Mouse (Mus musculus) neural tube, embryonic 14.5 days (tissue): Measurements from ENCODE around the gene Zfp318. TPM values are rescaled to one million over a fixed set of nuclear protein-coding genes. Genes with fewer than 3 reads are reported as not detected.
A peak's percentile ranks its signal among the peaks of the same experiment; 100 is the strongest.

ENCODE experiments used
- ATAC-seq: fragments of 200-750 bp; cut with Nextera tagmentation; 2 replicates; pipeline ENCODE4 v1.8.0; 2017; ENCODE audit warnings: low read depth, mild to moderate bottlenecking, moderate TSS enrichment, moderate library complexity
- H3K27ac ChIP-seq: fragments of 300-500 bp; sonication (generic); 2 replicates; pipeline ENCODE4 v1.5.1; 2014; ENCODE audit warnings: low read depth, mild to moderate bottlenecking, control low read depth, low read length, moderate library complexity, mixed read lengths
- H3K27me3 ChIP-seq: fragments of 300-500 bp; sonication (generic); 2 replicates; pipeline ENCODE4 v1.6.1; 2014; ENCODE audit warnings: low read length; ENCODE audit not compliant: control insufficient read depth, insufficient read depth
- H3K36me3 ChIP-seq: fragments of 300-500 bp; sonication (generic); 2 replicates; pipeline ENCODE4 v1.6.1; 2014; ENCODE audit warnings: low read length, mixed read lengths; ENCODE audit not compliant: control insufficient read depth, insufficient read depth
- H3K4me1 ChIP-seq: fragments of 300-500 bp; sonication (generic); 2 replicates; pipeline ENCODE4 v1.6.1; 2014; ENCODE audit warnings: low read length; ENCODE audit not compliant: control insufficient read depth, insufficient read depth
- H3K4me2 ChIP-seq: fragments of 300-500 bp; sonication (generic); 2 replicates; pipeline ENCODE4 v1.6.1; 2014; ENCODE audit warnings: mild to moderate bottlenecking, low read depth, low read length, control low read depth
- H3K4me3 ChIP-seq: fragments of 300-500 bp; sonication (generic); 2 replicates; pipeline ENCODE4 v1.5.1; 2014; ENCODE audit warnings: low read depth, low read length, control low read depth, mixed read lengths
- H3K9ac ChIP-seq: fragments of 300-500 bp; sonication (generic); replicated peaks from 2 replicates; pipeline ENCODE4 v1.6.1; 2014; ENCODE audit warnings: low read depth, mild to moderate bottlenecking, control low read depth, low read length, mixed read lengths
- H3K9me3 ChIP-seq: fragments of 300-500 bp; sonication (generic); 2 replicates; pipeline ENCODE4 v1.6.1; 2016; ENCODE audit warnings: low read length; ENCODE audit not compliant: control insufficient read depth
- WGBS: fragments of 180-500 bp; shearing (Covaris S2); extraction: QIAGEN DNeasy Blood & Tissue Kit; methylation state at CpG from one replicate; pipeline ENCODE4 v1.1.7; 2014; 5-methylcytosine and 5-hydroxymethylcytosine counted together
- polyA plus RNA-seq: library from polyadenylated mRNA; unstranded; fragments of >200 nt; fragmentation: Nextera tagmentation; extraction: Ambion mirVana; gene quantifications from 2 replicates; pipeline ENCODE4 v1.2.1, GENCODE M21; 2014

Gene Zfp318
- polyA plus RNA-seq, 1 experiment from 2014 or later = 32.5 TPM

DNA sequence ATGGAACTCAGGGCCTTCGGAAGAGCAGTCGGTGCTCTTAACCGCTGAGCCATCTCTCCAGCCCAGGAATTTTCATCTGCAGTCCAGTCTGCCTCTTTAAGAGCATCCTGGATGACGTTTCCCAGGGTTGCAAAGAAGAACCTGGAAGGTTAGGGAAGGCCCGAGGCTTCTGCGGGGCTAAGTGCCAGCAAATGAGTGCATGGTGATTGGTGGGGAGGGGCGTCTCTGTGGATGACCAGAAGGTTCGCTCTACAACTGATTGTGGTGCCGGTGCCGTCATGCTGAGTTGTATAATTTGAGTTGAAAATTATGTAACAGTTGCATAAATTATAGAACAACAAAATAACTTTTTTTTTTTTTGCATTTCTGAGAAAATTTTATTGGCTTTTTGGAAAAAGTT is 55.6 kb downstream of the Zfp318 start:
- Histone ChIP-seq H3K9me3 (no peaks in the 10 kb centered on the region), H3K36me3 (no peaks in the 10 kb centered on the region), H3K27ac (no peak overlapping the region), H3K4me1 (no peaks in the 10 kb centered on the region), H3K9ac (no peak overlapping the region), H3K4me3 (no peak overlapping the region), H3K27me3 (0 out of 2 replicates have a peak, but pooled peaks cover 4% of the 10 kb centered on the region), H3K4me2 (no peak overlapping the region)
- ATAC-seq = no peak
- WGBS = 92% methylated on average over 10 of the region's 10 CpGs

DNA sequence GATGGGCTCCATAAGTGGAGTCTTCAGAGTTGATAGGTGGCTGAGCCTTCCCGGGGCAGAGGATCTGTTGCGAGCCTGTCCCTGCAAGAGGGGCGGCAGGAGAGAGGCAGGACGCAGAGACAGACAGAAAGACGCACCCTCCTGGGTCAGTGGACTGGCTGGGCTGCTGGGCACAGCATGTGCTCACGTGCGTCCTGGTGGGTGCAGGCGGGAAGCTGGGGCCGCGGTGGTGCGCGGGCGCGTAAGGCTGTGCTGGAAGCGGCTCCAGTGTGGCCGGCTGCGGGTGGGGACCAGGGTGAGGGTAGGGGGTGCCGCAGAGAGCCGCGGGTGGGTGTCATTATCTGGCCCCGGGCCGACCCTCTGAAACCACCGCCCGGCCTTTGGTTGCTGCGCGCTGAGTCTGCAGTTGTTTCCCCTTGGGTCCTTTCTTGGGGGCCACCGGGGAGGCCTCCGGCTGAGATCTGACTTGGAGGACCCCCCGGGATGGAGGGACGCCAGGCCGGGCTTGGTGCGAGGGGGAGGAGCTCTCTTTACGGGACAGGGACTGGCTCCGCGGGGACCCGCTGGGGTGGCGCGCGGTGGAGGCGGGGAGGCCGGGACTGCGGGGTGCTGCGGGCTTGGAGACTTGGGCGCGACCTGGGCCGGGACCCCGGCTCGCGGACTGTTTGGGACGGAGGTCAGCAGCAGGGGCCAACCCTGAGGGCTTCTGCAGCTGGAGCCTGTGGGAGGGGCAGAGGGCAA is 61.5 kb downstream of the Zfp318 start:
- H3K4me3 ChIP-seq = no peak overlapping the region
- no peaks in the 10 kb centered on the region for H3K4me1 ChIP-seq
- H3K9ac ChIP-seq = no peak overlapping the region
- H3K27me3 ChIP-seq = peaks cover 13% of the 10 kb centered on the region
- H3K27ac ChIP-seq = no peak overlapping the region
- peaks cover 5% of the 10 kb centered on the region; the same call in 1 of the 2 replicates for H3K36me3 ChIP-seq
- 5% methylated on average over 49 of the region's 50 CpGs for WGBS
- ATAC-seq = no peak
- H3K4me2 ChIP-seq = 0 out of 2 replicates have a peak overlapping the region, but pooled peaks have one; percentile 11
- no peaks in the 10 kb centered on the region for H3K9me3 ChIP-seq

DNA sequence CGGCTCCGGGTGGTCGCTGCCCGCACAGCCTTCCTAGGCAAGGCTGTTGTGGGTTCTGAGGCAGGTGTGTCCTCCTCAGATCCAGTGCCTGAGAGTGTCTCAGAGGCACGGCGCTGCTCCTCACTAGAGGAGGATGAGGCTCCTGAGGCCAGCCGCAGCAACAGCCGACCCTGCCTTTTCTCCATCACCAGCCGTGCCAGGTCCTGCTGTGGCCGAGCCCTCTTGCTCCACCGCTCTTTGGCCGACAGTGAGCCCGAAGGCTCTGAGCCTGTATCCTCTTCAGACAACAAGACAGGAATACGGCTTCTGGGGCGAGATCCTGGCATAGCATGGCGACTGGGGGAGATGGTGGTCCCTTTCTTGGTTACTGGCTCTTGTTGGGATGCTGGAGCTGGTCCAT is 62.7 kb downstream of the Zfp318 start:
- Histone ChIP-seq H3K27me3 (peaks cover 13% of the 10 kb centered on the region), H3K9ac (no peak overlapping the region), H3K36me3 (peaks cover 5% of the 10 kb centered on the region; the same call in 1 of the 2 replicates), H3K27ac (no peak overlapping the region), H3K4me1 (no peaks in the 10 kb centered on the region), H3K4me2 (no peak overlapping the region), H3K9me3 (no peaks in the 10 kb centered on the region), H3K4me3 (no peak overlapping the region)
- WGBS = 93% methylated on average over 16 of the region's 16 CpGs
- no peak for ATAC-seq

DNA sequence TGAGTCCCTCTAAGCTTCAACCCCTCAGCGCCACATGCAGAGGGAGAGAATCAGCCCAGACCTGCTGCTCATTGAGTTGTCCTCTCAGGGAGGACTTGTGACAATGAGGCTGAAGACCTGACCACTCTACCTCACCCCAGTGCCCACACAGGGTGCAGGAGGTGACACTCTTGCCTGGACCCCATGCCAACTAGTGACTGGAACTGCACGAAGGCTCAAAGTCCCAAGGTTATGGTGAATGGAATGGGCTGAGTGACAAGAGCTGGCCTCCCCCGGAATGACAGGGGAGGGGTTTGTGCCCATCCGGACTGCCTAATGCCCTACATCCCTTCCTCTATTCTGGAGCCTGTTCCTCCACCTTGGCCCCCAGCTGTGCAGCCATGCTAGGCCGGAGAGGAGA is 69.2 kb downstream of the Zfp318 start:
- Histone ChIP-seq H3K4me1 (peaks cover 31% of the 10 kb centered on the region), H3K36me3 (no peaks in the 10 kb centered on the region), H3K4me3 (no peak overlapping the region), H3K9ac (no peak overlapping the region), H3K9me3 (no peaks in the 10 kb centered on the region), H3K27ac (no peak overlapping the region), H3K27me3 (no peaks in the 10 kb centered on the region), H3K4me2 (no peak overlapping the region)
- WGBS = 32% methylated on average over 5 of the region's 5 CpGs
- ATAC-seq = no peak

DNA sequence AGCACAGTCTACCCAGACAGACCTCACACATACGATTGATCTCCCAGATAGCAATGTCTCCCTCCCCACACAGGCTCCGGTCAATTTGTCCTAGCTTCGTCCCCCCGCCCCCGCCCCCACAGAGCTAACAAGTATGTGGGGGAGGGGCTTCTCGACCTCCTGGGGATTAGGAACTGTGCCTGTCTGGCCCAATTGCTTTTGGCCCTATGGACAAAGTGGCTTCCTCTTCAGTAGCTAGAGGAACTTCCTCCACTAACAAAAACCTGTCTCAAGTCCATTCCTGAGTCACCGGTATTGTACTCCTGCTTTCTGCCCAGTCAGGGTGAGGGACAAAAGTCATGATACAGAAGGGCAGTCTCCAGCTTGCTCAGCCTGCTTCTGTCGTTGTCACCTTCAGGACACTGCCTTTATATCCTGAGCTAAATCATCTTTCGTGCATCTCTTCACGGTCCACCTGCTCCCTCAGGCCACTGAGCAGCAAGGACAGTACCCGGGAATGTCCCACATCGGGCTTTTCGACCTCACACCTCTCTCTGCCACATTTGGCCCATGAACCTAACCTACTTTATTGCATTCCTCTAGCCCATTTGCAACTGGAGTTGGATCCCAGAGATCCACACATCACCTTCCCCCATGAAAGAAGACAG is 69.9 kb downstream of the Zfp318 start:
- no peak overlapping the region for H3K9ac ChIP-seq
- no peaks in the 10 kb centered on the region for H3K9me3 ChIP-seq
- peak overlapping the region; percentile 1; the same call in 1 of the 2 replicates for H3K27ac ChIP-seq
- H3K4me1 ChIP-seq = peaks cover 31% of the 10 kb centered on the region
- H3K36me3 ChIP-seq = no peaks in the 10 kb centered on the region
- H3K27me3 ChIP-seq = no peaks in the 10 kb centered on the region
- no peak for ATAC-seq
- H3K4me3 ChIP-seq = no peak overlapping the region
- peak overlapping the region; percentile 51 for H3K4me2 ChIP-seq
- WGBS = 7% methylated on average over 13 of the region's 13 CpGs

DNA sequence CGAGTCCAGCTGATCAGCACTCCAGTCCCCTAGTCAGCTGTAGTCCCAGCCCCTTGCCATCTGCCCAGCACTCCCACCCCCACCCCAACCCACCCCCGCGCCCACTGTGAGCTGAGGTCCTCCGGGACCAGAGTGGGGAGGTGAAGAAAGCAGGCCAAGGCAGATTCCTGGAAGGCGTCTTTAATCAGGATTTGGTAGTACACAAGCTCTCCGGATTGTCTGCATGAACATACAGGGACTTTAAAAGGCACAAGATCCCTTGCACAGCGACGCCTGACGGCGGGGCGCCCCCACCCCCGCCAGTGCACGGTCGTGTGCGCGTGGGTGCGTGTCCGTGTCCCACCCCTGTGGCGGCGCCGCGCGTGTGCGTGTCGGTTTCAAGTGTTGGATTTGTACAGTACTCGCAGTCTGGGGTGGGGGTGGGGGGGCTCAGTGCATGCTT is 70.5 kb downstream of the Zfp318 start:
- peak; percentile 41; the same call in 1 of the 2 replicates for ATAC-seq
- Histone ChIP-seq H3K27me3 (no peaks in the 10 kb centered on the region), H3K4me2 (peak overlapping the region; percentile 51), H3K4me3 (peak overlapping the region; percentile 16; the same call in 1 of the 2 replicates), H3K4me1 (peaks cover 31% of the 10 kb centered on the region), H3K9ac (no peak overlapping the region), H3K27ac (peak overlapping the region; percentile 1; the same call in 1 of the 2 replicates), H3K9me3 (no peaks in the 10 kb centered on the region), H3K36me3 (no peaks in the 10 kb centered on the region)
- WGBS = under 1% methylated on average over 26 of the region's 26 CpGs

DNA sequence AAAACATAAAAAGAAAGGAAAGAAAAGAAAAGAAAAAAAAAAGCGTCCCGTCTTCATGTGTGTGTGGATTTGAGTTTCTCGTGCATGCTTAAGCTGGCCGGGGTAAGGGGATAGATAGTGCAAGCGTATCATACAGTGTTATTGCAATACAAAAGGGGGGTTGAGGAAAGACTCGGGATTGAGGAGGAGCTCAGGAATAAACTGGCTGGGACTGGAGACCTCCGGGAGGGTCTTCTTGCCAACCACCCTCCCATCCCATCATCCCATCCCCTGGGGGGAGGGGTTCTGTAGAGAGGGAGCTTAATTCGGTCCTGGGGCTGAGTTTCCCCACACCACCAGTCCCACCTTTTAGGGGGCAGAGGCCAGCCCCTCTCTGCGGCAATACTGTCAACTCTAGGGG is 71.0 kb downstream of the Zfp318 start:
- WGBS = 2% methylated on average over 9 of the region's 9 CpGs
- H3K9ac ChIP-seq = 0 out of 2 replicates have a peak overlapping the region, but pooled peaks have one; percentile 12
- ATAC-seq = no peak
- peak overlapping the region; percentile 16; the same call in 1 of the 2 replicates for H3K4me3 ChIP-seq
- no peaks in the 10 kb centered on the region for H3K27me3 ChIP-seq
- H3K27ac ChIP-seq = no peak overlapping the region
- peaks cover 31% of the 10 kb centered on the region for H3K4me1 ChIP-seq
- H3K9me3 ChIP-seq = no peaks in the 10 kb centered on the region
- H3K36me3 ChIP-seq = no peaks in the 10 kb centered on the region
- H3K4me2 ChIP-seq = peak overlapping the region; percentile 51

DNA sequence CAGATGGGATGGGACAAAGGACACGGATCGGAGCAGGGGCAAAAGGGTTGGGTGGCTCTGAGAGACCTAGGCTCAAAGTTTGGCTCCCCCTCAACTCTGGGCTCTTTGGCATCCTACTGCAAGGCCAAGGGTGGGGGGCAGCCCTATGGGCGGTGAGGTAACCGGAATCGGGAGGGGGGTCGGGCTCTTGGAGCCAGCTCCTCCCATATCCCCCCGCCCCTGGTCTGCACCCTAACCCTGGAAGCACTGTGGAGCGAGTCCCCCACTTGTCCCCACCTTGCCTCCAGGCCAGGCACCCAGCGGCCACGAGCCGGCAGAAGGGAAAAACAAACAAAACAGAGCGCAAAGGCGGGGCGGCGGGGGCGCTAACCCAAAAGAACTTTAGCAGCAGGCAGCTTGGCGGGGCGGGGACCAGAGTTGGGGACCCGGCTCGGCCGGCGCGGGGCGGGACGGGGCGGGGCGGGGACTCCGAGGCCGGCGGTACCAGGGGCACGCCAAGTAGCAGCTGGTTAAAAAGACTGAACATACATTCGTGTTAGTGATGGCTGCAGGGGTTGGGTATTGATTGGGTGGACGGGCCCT is 71.7 kb downstream of the Zfp318 start:
- H3K9ac ChIP-seq = no peak overlapping the region
- WGBS = 2% methylated on average over 32 of the region's 33 CpGs
- H3K4me1 ChIP-seq = peaks cover 31% of the 10 kb centered on the region

More for the DNA sequence above, 71.7 kb downstream of the Zfp318 start:
- Histone ChIP-seq H3K4me3 (peak overlapping the region; percentile 17; the same call in 1 of the 2 replicates), H3K27ac (no peak overlapping the region), H3K27me3 (no peaks in the 10 kb centered on the region), H3K9me3 (no peaks in the 10 kb centered on the region), H3K36me3 (0 out of 2 replicates have a peak, but pooled peaks cover under 1% of the 10 kb centered on the region), H3K4me2 (peak overlapping the region; percentile 51)
- ATAC-seq = peak; percentile 31; the same call in 1 of the 2 replicates
